Mouse (Mus musculus) ES-E14 (cell line): Measurements from ENCODE around the gene Ifngr1. TPM values are rescaled to one million over a fixed set of nuclear protein-coding genes. Genes with fewer than 3 reads are reported as not detected.

Experiments
- DNase-seq: peaks from one replicate; pipeline ENCODE4 v3.0.0-alpha.2; 2013; ENCODE audit warnings: low read depth, low spot score
- H3K27ac ChIP-seq: 2 replicates; pipeline ENCODE4 v1.5.1; 2012; ENCODE audit warnings: low read depth, mild to moderate bottlenecking, low read length, moderate library complexity, mixed read lengths; ENCODE audit not compliant: poor library complexity, insufficient read depth, severe bottlenecking
- H3K36me3 ChIP-seq: 2 replicates; pipeline ENCODE4 v1.6.1; 2012; ENCODE audit warnings: mild to moderate bottlenecking, low read length, moderate library complexity, mixed read lengths; ENCODE audit not compliant: control insufficient read depth, poor library complexity, insufficient read depth, severe bottlenecking
- H3K4me1 ChIP-seq, 2 experiments: fragments of 150-350 bp in 1 of 2; sonication (generic) in 1 of 2; 2 replicates each; pipeline ENCODE4 v1.6.1; 2012; ENCODE audit warnings: low read length in 2 of 2, mild to moderate bottlenecking in 1 of 2, mixed read lengths in 1 of 2; ENCODE audit not compliant: control insufficient read depth in 2 of 2, insufficient read depth in 2 of 2, poor library complexity in 1 of 2
- H3K4me3 ChIP-seq, 2 experiments: fragments of 150-350 bp in 1 of 2; sonication (generic) in 1 of 2; 2 replicates each; pipeline ENCODE4 v1.5.1; 2012; ENCODE audit warnings: low read length in 2 of 2, low read depth in 1 of 2, mild to moderate bottlenecking in 1 of 2, mixed read lengths in 1 of 2; ENCODE audit not compliant: insufficient read depth in 1 of 2, poor library complexity in 1 of 2, severe bottlenecking in 1 of 2
- H3K9ac ChIP-seq: 2 replicates; pipeline ENCODE4 v1.6.1; 2012; ENCODE audit warnings: low read depth, mild to moderate bottlenecking, low read length, mixed read lengths; ENCODE audit not compliant: poor library complexity, insufficient read depth, severe bottlenecking
- H3K9me3 ChIP-seq: fragments of 150-350 bp; sonication (generic); 2 replicates; pipeline ENCODE4 v1.6.1; 2012; ENCODE audit warnings: low read depth, mild to moderate bottlenecking, low read length; ENCODE audit not compliant: control insufficient read depth, insufficient read depth
- CHD2 ChIP-seq: IDR thresholded peaks from 2 replicates; pipeline ENCODE4 v1.6.1; 2014; ENCODE audit warnings: mild to moderate bottlenecking, low read depth, low read length, inconsistent platforms
- HCFC1 ChIP-seq: IDR thresholded peaks from 2 replicates; pipeline ENCODE4 v1.6.1; 2012; ENCODE audit warnings: low read length, inconsistent platforms, borderline replicate concordance; ENCODE audit not compliant: insufficient read depth
- MAFK ChIP-seq: IDR thresholded peaks from 2 replicates; pipeline ENCODE4 v1.6.1; 2014; ENCODE audit warnings: mild to moderate bottlenecking, low read depth, low read length, inconsistent platforms; ENCODE audit not compliant: insufficient read depth
- ZC3H11A ChIP-seq: IDR thresholded peaks from 2 replicates; pipeline ENCODE4 v1.6.1; 2012; ENCODE audit warnings: low read depth, mild to moderate bottlenecking, inconsistent platforms, low read length, borderline replicate concordance
- ZNF384 ChIP-seq: IDR thresholded peaks from 2 replicates; pipeline ENCODE4 v1.6.1; 2012; ENCODE audit warnings: low read depth, low read length, inconsistent platforms
- in situ Hi-C, 2 experiments: fragments of 600-800 bp; cut with MboI; formaldehyde crosslinking; loops; one replicate each; pipeline ENCODE4 v1.15.1; 2025; ENCODE audit warnings: low sequenced_read_pairs in 2 of 2, inconsistent platforms in 1 of 2; ENCODE audit not compliant: unreplicated experiment in 2 of 2
- total RNA-seq: library from RNA; depleted of rRNA; stranded (reverse); fragments of 300-350 nt; gene quantifications from 2 replicates; pipeline ENCODE4 v1.2.3, GENCODE M21; 2012

Gene Ifngr1
- total RNA-seq, 1 experiment: 8.3 TPM

DNA sequence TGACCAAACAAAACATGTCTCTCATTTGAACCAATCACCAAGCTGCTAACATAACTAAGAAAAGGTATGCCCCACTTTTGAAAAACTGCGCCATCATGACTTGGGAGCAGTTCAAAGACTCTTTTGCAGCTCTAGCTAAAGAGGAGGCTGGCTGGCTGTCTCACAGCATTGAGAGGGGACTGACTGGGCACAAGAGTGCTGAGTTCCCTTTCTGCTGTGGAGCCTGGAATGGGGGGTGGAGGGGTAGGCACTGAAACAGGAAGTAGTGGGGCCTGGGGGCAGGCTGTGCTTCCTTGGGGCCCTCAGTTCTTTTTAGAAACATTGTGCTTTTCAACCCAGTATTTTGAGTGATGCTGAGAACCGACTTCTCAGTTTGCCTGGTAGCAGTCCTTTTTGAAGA lies 7.7 kb upstream of the Ifngr1 start:
- Histone ChIP-seq H3K27ac (no peak overlapping the region), H3K36me3 (no peaks in the 10 kb centered on the region), H3K4me3 (no peak overlapping the region), H3K4me1 (no peaks in the 10 kb centered on the region), H3K9me3 (no peaks in the 10 kb centered on the region), H3K9ac (no peak overlapping the region)
- TF ChIP-seq MAFK: no peak
- no peak for TF ChIP-seq CHD2
- TF ChIP-seq ZNF384: no peak
- no peak for TF ChIP-seq ZC3H11A
- no peak for TF ChIP-seq HCFC1
- no peak for DNase-seq
- in situ Hi-C loops: no loop called here

DNA sequence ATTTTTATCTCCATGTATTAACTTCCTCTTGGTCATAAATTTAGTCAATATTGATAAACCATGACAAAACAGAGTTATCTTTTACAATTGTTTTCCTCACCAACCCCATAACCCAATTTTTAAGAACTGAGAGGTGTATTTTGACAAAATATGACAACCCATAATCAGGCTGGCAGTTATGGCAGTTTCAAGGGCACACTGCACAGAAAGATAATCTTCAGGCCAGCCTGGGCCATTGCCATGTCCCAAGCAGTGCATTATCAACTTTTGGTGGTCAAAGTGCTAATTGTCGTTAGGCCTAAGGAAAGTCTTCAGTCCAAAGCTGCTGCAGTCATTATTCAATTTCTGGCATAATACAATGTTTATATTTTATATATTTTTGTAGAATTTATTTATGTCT lies 6.9 kb upstream of the Ifngr1 start:
- no peak overlapping the region for H3K27ac ChIP-seq
- no peak for DNase-seq
- H3K9ac ChIP-seq: no peak overlapping the region
- H3K4me3 ChIP-seq: no peak overlapping the region
- in situ Hi-C loops: no loop called here
- TF ChIP-seq CHD2 (no peak), ZC3H11A (no peak), ZNF384 (no peak), HCFC1 (no peak), MAFK (no peak)
- no peaks in the 10 kb centered on the region for H3K9me3 ChIP-seq
- no peaks in the 10 kb centered on the region for H3K4me1 ChIP-seq
- H3K36me3 ChIP-seq: no peaks in the 10 kb centered on the region

DNA sequence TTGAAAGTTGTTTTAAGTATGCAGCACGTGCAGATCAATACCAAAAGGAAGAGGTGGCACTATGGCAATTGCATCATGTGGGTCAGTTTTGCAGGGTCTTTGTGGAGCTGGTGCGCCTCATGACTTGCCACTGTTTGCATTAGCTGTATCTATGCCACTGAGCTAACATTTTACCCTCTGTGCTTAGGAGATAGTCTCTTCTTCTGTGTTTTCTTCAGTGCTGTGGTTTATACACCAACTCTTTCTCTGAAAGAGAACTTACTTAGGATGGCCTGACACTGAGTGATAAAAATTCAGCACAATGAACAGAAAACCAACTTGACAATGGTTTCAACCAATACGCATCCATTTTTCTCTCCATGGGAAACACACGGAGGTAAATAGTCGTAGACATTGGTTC lies 5.9 kb upstream of the Ifngr1 start:
- no peak for DNase-seq
- no peaks in the 10 kb centered on the region for H3K4me1 ChIP-seq
- no peak overlapping the region for H3K9ac ChIP-seq
- H3K36me3 ChIP-seq: no peaks in the 10 kb centered on the region
- H3K27ac ChIP-seq: no peak overlapping the region
- TF ChIP-seq ZC3H11A (no peak), ZNF384 (no peak), CHD2 (no peak), MAFK (no peak), HCFC1 (no peak)
- in situ Hi-C loops: no loop called here
- H3K4me3 ChIP-seq: no peak overlapping the region
- no peaks in the 10 kb centered on the region for H3K9me3 ChIP-seq

DNA sequence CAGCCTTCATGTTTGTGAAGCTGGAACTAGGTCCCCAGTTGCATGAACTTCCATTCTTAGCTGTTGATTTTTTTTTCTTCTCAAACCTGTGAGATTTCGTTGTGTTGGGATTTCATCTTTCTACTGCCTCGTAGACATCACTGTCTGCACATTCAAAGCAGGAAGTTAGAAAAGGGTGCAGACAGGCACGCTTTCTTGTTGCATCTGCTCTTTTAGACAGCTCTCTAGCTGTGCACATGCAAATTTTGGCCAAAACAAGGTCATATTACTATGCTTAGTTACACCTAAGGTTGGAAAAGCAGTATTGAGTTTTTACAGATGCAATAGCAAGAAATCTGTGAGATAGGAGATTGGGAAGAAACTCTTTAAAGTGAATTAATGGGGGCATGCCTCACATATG lies 4.5 kb upstream of the Ifngr1 start:
- Histone ChIP-seq H3K27ac (no peak overlapping the region), H3K9ac (no peak overlapping the region), H3K4me1 (peaks cover 0 to 2% of the 10 kb centered on the region in 2 experiments; a peak in 1 of 4 replicates), H3K36me3 (no peaks in the 10 kb centered on the region), H3K9me3 (no peaks in the 10 kb centered on the region), H3K4me3 (no peak overlapping the region)
- in situ Hi-C loops: no loop called here
- TF ChIP-seq CHD2 (no peak), MAFK (no peak), ZC3H11A (no peak), ZNF384 (no peak), HCFC1 (no peak)
- DNase-seq: no peak

DNA sequence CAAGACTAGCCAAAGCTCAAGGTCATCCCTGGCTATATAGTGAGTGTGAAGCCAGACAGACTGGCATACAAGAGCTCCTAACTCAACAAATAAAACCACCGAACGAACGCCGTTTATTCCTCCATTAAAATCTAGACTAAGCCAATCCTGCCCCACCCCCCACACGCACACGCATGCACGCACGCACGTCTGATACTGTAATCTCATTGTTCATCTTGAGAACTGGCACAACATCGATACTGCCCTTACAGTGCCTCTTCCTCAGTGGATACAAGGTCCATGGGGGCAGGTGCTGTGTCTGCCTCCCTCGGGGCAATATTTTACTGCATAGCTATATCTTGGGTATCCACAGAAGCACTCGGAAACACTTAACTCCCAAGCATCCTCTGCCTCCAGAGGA lies 2.1 kb upstream of the Ifngr1 start:
- DNase-seq: no peak
- Histone ChIP-seq H3K27ac (no peak overlapping the region), H3K4me3 (no peak overlapping the region), H3K36me3 (no peaks in the 10 kb centered on the region), H3K9me3 (no peaks in the 10 kb centered on the region), H3K4me1 (peaks cover 0 to 2% of the 10 kb centered on the region in 2 experiments; a peak in 1 of 4 replicates), H3K9ac (no peak overlapping the region)
- TF ChIP-seq ZNF384: no peak
- in situ Hi-C loops: no loop called here
